Comparison of ENCODE assay signal across 21 mouse cellular contexts in genomic region chr16:26546879-26547206, GRCm38 (mm10). TPM values are rescaled to one million over a fixed set of nuclear protein-coding genes. Genes with fewer than 3 reads are reported as not detected.
DNase-seq lines count a peak whose midpoint lies in the region; ATAC-seq and TF ChIP-seq lines count a peak whose summit lies in the region.
"Had no signal": no experiment of that assay in that cellular context is flagged by ENCODE, and none has a peak within 500 bp of the region (broad histone marks: within the 10 kb centered on the region; RNA-seq: fewer than 3 reads in every experiment).

No protein-coding gene starts in this region.

- no peak overlapping the region for H3K4me2 ChIP-seq in hindbrain, embryonic 11.5 days (replicated peaks; ENCODE audit: low read depth, low read length)
- no peak overlapping the region for H3K4me2 ChIP-seq in lung, embryonic 14.5 days
- H3K4me2 ChIP-seq in hindbrain, embryonic 15.5 days = peak overlapping the region; percentile 4; the same call in 1 of the 2 replicates
- no peak overlapping the region for H3K4me2 ChIP-seq in liver, embryonic 12.5 days
- H3K4me2 ChIP-seq: heart, embryonic 11.5 days; liver, embryonic 15.5 days had no signal

- no peaks in the 10 kb centered on the region for H3K9me3 ChIP-seq in hindbrain, embryonic 11.5 days (ENCODE audit: control insufficient read depth, low read length)
- H3K9me3 ChIP-seq in hindbrain, embryonic 10.5 days = no peaks in the 10 kb centered on the region
- H3K9me3 ChIP-seq in lung, embryonic 14.5 days (ENCODE audit: low read depth, low read length) = no peaks in the 10 kb centered on the region
- no peaks in the 10 kb centered on the region for H3K9me3 ChIP-seq in hindbrain, embryonic 15.5 days
- no peaks in the 10 kb centered on the region for H3K9me3 ChIP-seq in liver, embryonic 12.5 days (replicated peaks)
- H3K9me3 ChIP-seq: embryonic facial prominence, embryonic 10.5 days; liver, embryonic 15.5 days; megakaryocyte, embryonic 14.5 days had no signal

- no peak for TF ChIP-seq POLR2A in lung, adult 2 months (IDR thresholded peaks at IDR 0.05; ENCODE audit: borderline replicate concordance, extremely low read depth, low read depth, low read length)

- no peak for TF ChIP-seq CTCF in lung, embryonic 14.5 days (IDR thresholded peaks at IDR 0.05; ENCODE audit: low read depth)
- TF ChIP-seq CTCF in lung, adult 2 months (IDR thresholded peaks at IDR 0.05; ENCODE audit: insufficient read depth, low read length) = no peak

- no peak overlapping the region for H3K9ac ChIP-seq in hindbrain, embryonic 11.5 days (ENCODE audit: low read depth, low read length)
- no peak overlapping the region for H3K9ac ChIP-seq in lung, embryonic 14.5 days
- H3K9ac ChIP-seq in hindbrain, embryonic 15.5 days = no peak overlapping the region
- H3K9ac ChIP-seq in liver, embryonic 12.5 days = no peak overlapping the region
- H3K9ac ChIP-seq: liver, embryonic 15.5 days had no signal

- no peak for DNase-seq in hindbrain, embryonic 11.5 days (ENCODE audit: low spot score)
- DNase-seq in hindbrain, embryonic 10.5 days (ENCODE audit: low spot score) = no peak
- no peak for DNase-seq in lung, embryonic 14.5 days
- no peak for DNase-seq in lung, adult 2 months
- DNase-seq in brain, adult 2 months (ENCODE audit: low read depth, low spot score) = peak; percentile 50
- DNase-seq in B cell, adult 2 months = no peak
- DNase-seq: cerebellum, adult 8-10 months; heart, postnatal 10 days; kidney, adult 18-20 months; lung, postnatal 14 days; thymus, postnatal 36 days had no signal

- no peaks in the 10 kb centered on the region for H3K36me3 ChIP-seq in hindbrain, embryonic 11.5 days (ENCODE audit: control insufficient read depth, insufficient read depth, low read length)
- H3K36me3 ChIP-seq in hindbrain, embryonic 10.5 days = no peaks in the 10 kb centered on the region
- no peaks in the 10 kb centered on the region for H3K36me3 ChIP-seq in lung, embryonic 14.5 days (ENCODE audit: insufficient read depth)
- no peaks in the 10 kb centered on the region for H3K36me3 ChIP-seq in hindbrain, embryonic 15.5 days
- H3K36me3 ChIP-seq in liver, embryonic 12.5 days = no peaks in the 10 kb centered on the region
- H3K36me3 ChIP-seq: embryonic facial prominence, embryonic 10.5 days; liver, embryonic 15.5 days had no signal

- no peak overlapping the region for H3K4me3 ChIP-seq in hindbrain, embryonic 11.5 days (ENCODE audit: low read depth, low read length)
- no peak overlapping the region for H3K4me3 ChIP-seq in hindbrain, embryonic 10.5 days
- H3K4me3 ChIP-seq in lung, embryonic 14.5 days (ENCODE audit: low read depth, low read length) = no peak overlapping the region
- H3K4me3 ChIP-seq in lung, adult 2 months (replicated peaks; ENCODE audit: extremely low read depth, low read depth, low read length) = no peak overlapping the region
- H3K4me3 ChIP-seq in hindbrain, embryonic 15.5 days = no peak overlapping the region
- H3K4me3 ChIP-seq in liver, embryonic 12.5 days = no peak overlapping the region
- H3K4me3 ChIP-seq: embryonic facial prominence, embryonic 10.5 days; liver, embryonic 15.5 days; megakaryocyte, embryonic 14.5 days had no signal

- H3K27me3 ChIP-seq in hindbrain, embryonic 11.5 days (ENCODE audit: control insufficient read depth, insufficient read depth, low read length) = no peaks in the 10 kb centered on the region
- H3K27me3 ChIP-seq in hindbrain, embryonic 10.5 days (ENCODE audit: insufficient read depth, poor library complexity, severe bottlenecking) = no peaks in the 10 kb centered on the region
- no peaks in the 10 kb centered on the region for H3K27me3 ChIP-seq in lung, embryonic 14.5 days (ENCODE audit: insufficient read depth, low read length)
- no peaks in the 10 kb centered on the region for H3K27me3 ChIP-seq in hindbrain, embryonic 15.5 days
- no peaks in the 10 kb centered on the region for H3K27me3 ChIP-seq in liver, embryonic 12.5 days (replicated peaks)
- H3K27me3 ChIP-seq: liver, embryonic 15.5 days; megakaryocyte, embryonic 14.5 days had no signal

- peak; percentile 56 for ATAC-seq in hindbrain, embryonic 11.5 days (ENCODE audit: low FRiP score)
- ATAC-seq in lung, embryonic 14.5 days (ENCODE audit: insufficient read depth) = peak; percentile 17; the same call in 1 of the 2 replicates
- ATAC-seq in hindbrain, embryonic 15.5 days (ENCODE audit: low FRiP score, low read depth) = no peak
- no peak for ATAC-seq in liver, embryonic 12.5 days

- 81% methylated on average over 1 of the region's 1 CpGs for WGBS in hindbrain, embryonic 11.5 days
- 87% methylated on average over 1 of the region's 1 CpGs for WGBS in hindbrain, embryonic 10.5 days
- WGBS in lung, embryonic 14.5 days = 66% methylated on average over 1 of the region's 1 CpGs
- WGBS in lung, adult 2 months = 58% methylated on average over 1 of the region's 1 CpGs
- 60% methylated on average over 1 of the region's 1 CpGs for WGBS in hindbrain, embryonic 15.5 days
- WGBS in liver, embryonic 12.5 days (ENCODE audit: insufficient replicate concordance) = 85% methylated on average over 1 of the region's 1 CpGs

- H3K27ac ChIP-seq in hindbrain, embryonic 11.5 days (ENCODE audit: low read depth, low read length) = no peak overlapping the region
- H3K27ac ChIP-seq in hindbrain, embryonic 10.5 days = no peak overlapping the region
- no peak overlapping the region for H3K27ac ChIP-seq in lung, embryonic 14.5 days (ENCODE audit: low read depth)
- H3K27ac ChIP-seq in hindbrain, embryonic 15.5 days (replicated peaks) = no peak overlapping the region
- H3K27ac ChIP-seq in liver, embryonic 12.5 days = no peak overlapping the region
- H3K27ac ChIP-seq: embryonic facial prominence, embryonic 10.5 days; liver, embryonic 15.5 days had no signal

- no peaks in the 10 kb centered on the region for H3K4me1 ChIP-seq in hindbrain, embryonic 11.5 days (replicated peaks; ENCODE audit: control insufficient read depth, insufficient read depth, low read length)
- H3K4me1 ChIP-seq in hindbrain, embryonic 10.5 days (replicated peaks) = no peaks in the 10 kb centered on the region
- no peaks in the 10 kb centered on the region for H3K4me1 ChIP-seq in lung, embryonic 14.5 days (ENCODE audit: insufficient read depth)
- no peaks in the 10 kb centered on the region for H3K4me1 ChIP-seq in lung, adult 2 months (ENCODE audit: control insufficient read depth, insufficient read depth, low read length)
- H3K4me1 ChIP-seq in hindbrain, embryonic 15.5 days (replicated peaks) = peaks cover 14% of the 10 kb centered on the region; the same call in 1 of the 2 replicates
- H3K4me1 ChIP-seq in liver, embryonic 12.5 days = no peaks in the 10 kb centered on the region
- H3K4me1 ChIP-seq: liver, embryonic 15.5 days; megakaryocyte, embryonic 14.5 days had no signal

RNA-seq across cellular contexts. Expression of gene Tmem207, which starts 20.3 kb away (rescaled TPM):
- polyA plus RNA-seq in hindbrain, embryonic 11.5 days (2014; fragmentation: Nextera tagmentation; extraction: Ambion mirVana) = 0.14 TPM in 1 of 2 replicates, not detected in the other
- 0.24 TPM in 1 of 2 replicates, not detected in the other for polyA plus RNA-seq in hindbrain, embryonic 10.5 days (2016; fragmentation: Nextera tagmentation; extraction: Ambion mirVana)
- polyA plus RNA-seq in lung, embryonic 14.5 days (2014; fragmentation: Nextera tagmentation; extraction: Ambion mirVana) = not detected in 2 replicates
- not detected in 2 replicates for polyA plus RNA-seq in lung, adult 2 months (2012; rRNA removed)
- polyA plus RNA-seq in hindbrain, embryonic 15.5 days (2015; fragmentation: Nextera tagmentation; extraction: Ambion mirVana) = 0.09 and 0.29 TPM in 2 replicates
- polyA plus RNA-seq in liver, embryonic 12.5 days (2016; fragmentation: Nextera tagmentation; extraction: Ambion mirVana) = not detected in 2 replicates
- polyA plus RNA-seq: C2C12; embryonic facial prominence, embryonic 10.5 days; heart, embryonic 11.5 days; large intestine, adult 2 months; limb, embryonic 14.5 days; liver, embryonic 15.5 days; small intestine, adult 2 months had no signal

RNA-seq across cellular contexts. Expression of gene Il1rap, which starts 34.7 kb away (rescaled TPM):
- polyA plus RNA-seq in hindbrain, embryonic 11.5 days (2014; fragmentation: Nextera tagmentation; extraction: Ambion mirVana) = 5.4 and 5.9 TPM in 2 replicates
- 3.1 and 3.5 TPM in 2 replicates for polyA plus RNA-seq in hindbrain, embryonic 10.5 days (2016; fragmentation: Nextera tagmentation; extraction: Ambion mirVana)
- polyA plus RNA-seq in lung, embryonic 14.5 days (2014; fragmentation: Nextera tagmentation; extraction: Ambion mirVana) = 14.0 TPM in 2 replicates
- polyA plus RNA-seq in lung, adult 2 months (2012; rRNA removed) = 4.6 and 7.1 TPM in 2 replicates
- polyA plus RNA-seq in hindbrain, embryonic 15.5 days (2015; fragmentation: Nextera tagmentation; extraction: Ambion mirVana) = 11.2 and 11.7 TPM in 2 replicates
- 2.3 and 2.6 TPM in 2 replicates for polyA plus RNA-seq in liver, embryonic 12.5 days (2016; fragmentation: Nextera tagmentation; extraction: Ambion mirVana)

Comparison
In these comparisons a context has a peak if more than half of its experiments do, and no peak if none do; other contexts are left out.
1. ATAC-seq: peak in hindbrain, embryonic 11.5 days (single experiment) and lung, embryonic 14.5 days (single experiment); none in hindbrain, embryonic 15.5 days (single experiment) and liver, embryonic 12.5 days (single experiment).